Mouse (Mus musculus) kidney, adult 8-10 months (tissue): ENCODE results near the gene Htr1a.
A peak's percentile ranks its signal among the peaks of the same experiment; 100 is the strongest.

Source experiments
- DNase-seq, 2 experiments: peaks; one replicate each; pipeline ENCODE4 v3.0.0; 2022

Gene Htr1a

DNA sequence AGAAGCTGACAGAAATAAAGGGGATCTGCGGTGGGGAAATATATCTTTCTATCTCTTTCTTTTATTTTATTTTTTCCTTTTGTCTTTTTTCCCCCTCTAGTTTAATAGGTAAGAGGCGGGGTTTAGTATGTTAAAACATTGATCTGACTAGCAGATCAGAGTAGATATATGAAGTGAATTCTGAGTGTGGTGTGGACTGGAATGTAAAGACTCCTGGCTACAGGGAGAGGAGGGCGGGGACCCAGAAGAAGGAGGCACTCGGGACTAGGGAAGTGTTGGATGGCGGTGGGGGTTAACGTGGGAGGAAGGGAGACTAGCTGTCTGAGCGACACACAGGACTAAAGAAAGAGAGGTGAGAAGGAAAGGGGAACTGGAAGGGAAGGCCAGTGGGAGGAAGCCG is at the start of gene Htr1a:
TSS of gene Htr1a (plus strand) at position 301 of the 400 bp plus-strand sequence.
- DNase-seq: no peak

DNA sequence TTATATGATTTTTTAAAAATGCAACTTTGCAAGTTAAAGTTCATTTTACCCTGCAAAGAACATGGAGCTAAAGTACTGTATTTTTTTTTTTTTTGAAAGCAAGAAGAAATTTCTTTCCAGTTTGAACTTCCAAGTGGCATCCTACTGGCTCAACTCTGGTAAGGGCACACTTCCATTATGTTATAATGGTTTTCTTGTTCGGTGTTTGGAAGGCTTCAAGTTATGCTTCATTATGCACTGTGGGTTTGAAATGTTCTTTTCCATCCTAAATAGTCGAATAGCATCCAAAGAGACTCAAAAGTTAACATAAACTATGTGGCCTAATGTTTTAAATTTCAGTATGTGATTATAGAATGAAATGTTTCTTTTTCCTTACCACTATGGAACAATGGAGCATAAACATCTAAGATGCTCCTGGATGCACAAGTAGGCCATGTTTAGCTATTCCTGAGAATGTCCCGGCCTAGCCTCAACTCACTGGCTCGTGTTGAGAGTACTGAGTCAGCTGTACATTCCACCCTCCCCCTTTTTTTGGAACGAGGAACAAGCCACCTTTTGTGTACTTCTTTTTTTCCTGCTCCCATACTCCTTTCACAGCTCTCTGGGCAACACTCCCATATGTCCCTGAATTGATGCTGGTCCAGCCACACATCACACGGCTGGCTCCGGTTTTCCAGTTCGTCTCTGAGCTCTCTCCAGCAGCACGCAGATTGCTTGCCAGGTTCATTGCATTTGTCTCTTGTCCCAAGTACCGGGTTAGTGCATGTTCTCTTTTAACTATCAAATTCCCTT is 31.7 kb upstream of the Htr1a start:
- DNase-seq: no peak

DNA sequence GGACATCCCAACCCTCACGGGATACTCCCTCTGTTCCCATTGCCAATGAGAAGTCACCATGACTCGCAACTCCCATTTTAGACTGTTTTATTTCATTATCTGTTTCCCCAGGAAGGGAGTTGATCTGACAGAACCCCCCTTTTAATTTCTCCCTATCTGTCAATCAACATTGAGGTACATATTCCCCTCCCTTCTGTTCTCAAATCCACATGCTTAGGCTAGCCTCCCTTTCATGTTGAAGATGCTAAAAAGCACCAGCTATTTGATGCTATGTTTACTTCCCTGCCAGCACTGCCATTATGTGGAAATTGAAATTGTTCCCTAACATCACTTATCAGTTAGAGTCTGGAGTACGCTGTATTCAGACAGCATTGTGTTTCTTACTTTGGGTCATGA is 31.1 kb upstream of the Htr1a start:
- no peak for DNase-seq

DNA sequence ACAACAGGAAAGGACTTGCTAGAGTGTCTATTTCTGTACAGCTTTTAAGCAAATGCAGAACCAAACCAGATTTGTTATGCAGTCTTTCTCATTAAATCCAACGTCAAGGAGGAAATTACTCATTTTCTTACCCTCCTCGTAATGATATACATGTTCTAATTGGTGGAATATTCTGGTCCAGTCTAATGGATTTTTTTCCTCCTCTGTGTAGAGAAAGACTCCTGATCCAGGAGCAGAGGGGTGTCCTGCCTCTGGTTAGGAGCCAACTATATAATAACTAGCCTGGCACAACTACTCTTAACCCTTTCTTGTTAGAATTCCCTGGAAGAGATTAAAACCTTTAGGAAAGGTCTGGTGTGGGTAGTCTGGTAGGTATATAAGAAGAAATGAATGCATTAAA is 10.3 kb upstream of the Htr1a start:
- DNase-seq: no peak

DNA sequence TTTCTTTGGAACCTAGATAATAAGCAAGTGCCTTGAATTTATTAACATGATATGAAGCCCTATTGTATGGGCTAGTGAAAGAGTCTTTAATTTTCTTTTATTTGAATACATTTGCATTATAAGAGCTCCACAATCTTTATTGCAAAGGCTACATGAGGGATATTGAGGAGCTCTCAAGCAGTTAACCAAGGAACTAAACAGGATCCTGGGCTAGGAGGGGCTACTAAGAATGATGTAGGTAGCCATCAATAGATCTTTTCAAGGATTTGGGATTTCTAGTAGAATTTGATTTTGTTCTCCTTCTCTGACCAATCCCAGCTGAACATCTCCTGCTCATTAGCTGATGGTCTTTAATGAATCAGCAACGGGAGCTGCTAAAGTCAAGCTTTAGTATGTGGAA is 9.8 kb upstream of the Htr1a start:
- no peak for DNase-seq

DNA sequence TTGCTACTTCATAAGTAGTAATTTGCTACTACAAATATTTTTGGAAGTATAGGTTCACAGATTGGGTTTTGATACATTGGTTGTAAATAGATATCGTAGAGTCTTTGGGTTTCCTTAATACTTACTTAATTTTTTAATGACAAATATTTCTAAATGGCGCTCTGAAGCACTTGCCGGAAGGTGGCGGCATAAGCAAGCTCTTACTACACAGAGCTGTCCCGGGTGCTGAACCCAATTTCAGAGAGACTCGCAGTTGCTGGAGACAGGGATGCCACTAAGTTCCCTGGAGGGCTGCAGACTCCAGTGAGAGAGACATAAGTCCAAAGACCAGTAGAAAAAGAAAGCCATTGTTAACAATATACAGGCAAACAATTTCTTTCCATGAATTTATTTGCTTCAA is 863 bp upstream of the Htr1a start:
- peak; percentile 2 to 43 for DNase-seq

DNA sequence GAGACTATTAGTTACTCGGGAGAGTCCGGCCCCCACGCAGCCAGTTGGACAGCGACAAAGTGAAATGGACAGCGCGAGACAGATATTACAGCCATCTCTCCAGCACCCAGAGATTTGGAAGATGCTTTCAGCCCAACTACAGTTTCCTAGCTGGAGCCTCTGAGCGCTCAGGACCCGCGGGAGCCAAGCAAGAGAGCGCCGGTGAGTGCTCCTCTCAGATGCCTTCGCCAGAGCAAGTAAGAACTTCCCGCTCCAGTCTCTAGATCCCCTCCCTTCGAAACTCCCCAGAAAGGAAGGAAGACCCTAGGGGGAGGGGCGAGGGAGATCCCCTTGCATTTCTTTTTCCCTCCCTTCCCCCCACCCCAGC is 415 bp downstream of the Htr1a start:
- DNase-seq: no peak

DNA sequence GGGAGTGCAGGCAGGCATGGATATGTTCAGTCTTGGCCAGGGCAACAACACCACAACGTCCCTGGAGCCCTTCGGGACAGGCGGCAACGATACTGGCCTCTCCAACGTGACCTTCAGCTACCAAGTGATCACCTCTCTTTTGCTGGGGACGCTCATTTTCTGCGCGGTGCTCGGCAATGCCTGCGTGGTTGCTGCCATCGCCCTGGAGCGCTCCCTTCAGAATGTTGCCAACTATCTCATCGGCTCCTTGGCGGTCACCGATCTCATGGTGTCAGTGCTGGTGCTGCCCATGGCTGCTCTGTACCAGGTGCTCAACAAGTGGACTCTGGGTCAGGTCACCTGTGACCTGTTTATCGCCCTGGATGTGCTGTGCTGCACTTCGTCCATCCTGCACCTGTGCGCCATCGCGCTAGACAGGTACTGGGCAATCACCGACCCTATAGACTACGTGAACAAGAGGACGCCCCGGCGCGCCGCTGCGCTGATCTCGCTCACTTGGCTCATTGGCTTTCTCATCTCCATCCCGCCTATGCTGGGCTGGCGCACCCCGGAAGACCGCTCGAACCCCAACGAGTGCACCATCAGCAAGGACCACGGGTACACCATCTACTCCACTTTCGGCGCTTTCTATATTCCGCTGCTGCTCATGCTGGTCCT is 927 bp downstream of the Htr1a start:
- no peak for DNase-seq

DNA sequence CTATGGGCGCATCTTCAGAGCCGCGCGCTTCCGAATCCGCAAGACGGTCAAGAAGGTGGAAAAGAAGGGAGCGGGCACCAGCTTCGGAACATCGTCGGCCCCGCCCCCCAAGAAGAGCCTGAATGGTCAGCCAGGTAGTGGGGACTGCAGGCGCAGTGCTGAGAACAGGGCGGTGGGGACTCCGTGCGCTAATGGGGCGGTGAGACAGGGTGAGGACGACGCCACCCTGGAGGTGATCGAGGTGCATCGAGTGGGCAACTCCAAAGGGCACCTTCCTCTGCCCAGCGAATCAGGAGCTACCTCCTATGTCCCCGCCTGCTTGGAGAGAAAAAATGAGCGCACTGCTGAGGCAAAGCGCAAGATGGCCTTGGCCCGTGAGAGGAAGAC is 1.4 kb downstream of the Htr1a start:
- DNase-seq: no peak

DNA sequence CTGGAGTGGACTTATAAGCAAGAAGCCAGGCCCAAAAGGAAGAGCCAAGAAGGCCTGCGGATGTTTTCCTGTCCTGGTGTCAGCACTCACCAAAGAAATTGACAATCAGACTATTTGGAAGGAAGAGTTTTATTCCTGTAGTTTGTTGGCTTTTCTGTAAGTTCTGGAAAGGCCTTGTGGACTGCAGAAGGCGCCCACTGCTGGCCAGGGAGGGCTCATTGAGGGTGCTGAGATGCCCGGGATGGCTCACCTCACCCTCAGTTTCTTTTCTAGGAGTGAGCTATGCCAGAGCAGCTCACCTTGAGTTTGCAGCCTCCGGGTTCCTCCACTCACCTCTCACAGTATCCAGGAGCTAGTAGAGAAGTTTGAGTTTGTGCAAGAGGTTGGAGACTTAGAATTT is 2.8 kb downstream of the Htr1a start:
- no peak for DNase-seq

DNA sequence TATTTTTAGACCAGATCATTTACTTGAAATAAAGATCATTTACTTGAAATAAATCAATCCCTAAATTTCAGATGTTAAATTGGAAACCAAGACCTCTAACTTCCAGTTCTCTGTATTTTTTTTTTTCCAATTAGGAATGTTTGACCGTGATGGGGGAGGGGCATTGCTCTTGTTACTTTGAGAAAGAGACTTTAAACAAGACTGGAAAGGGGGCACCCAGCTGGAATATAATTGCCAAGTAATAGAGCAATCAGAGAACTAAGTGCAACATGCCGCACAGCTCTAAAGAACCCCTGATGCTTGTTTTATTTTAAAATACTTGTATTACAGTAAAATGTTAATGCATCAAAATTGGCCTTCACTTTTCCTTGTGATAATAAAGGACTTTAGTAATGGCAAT is 4.3 kb downstream of the Htr1a start:
- no peak for DNase-seq

DNA sequence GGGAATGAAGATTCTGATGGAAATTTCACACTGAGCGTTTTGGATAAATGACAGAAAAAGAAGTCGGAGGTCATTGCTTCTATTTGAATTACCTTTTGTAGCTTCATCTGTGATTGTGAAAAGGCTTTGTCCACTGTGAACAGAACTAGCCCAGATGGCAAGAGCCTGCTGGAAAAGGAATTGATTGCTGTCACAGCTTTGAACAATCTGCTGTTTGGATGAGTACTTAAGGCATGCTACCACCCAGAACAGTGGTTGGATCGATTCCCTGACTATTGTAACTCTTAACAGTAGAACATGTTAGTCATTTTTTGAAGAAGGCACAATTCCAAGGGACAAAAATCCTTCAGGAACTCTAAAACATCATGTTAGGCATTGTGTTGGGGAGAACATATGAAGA is 8.1 kb downstream of the Htr1a start:
- DNase-seq: no peak
